Mouse (Mus musculus) thymus, adult 2 months (tissue): Measurements from ENCODE around the gene Endov. TPM values are rescaled to one million over a fixed set of nuclear protein-coding genes. Genes with fewer than 3 reads are reported as not detected.

Experiments used
- DNase-seq: peaks from one replicate; pipeline ENCODE4 v3.0.0; 2021
- H3K27ac ChIP-seq: fragments of 200-500 bp; 2 replicates; pipeline ENCODE4 v1.5.1; 2012; ENCODE audit warnings: low read length, control low read depth; ENCODE audit not compliant: control insufficient read depth, insufficient read depth
- H3K27me3 ChIP-seq: fragments of 200-500 bp; 2 replicates; pipeline ENCODE4 v1.6.1; 2012; ENCODE audit warnings: mild to moderate bottlenecking, low read length, moderate library complexity, mixed read lengths; ENCODE audit not compliant: control insufficient read depth, insufficient read depth
- H3K36me3 ChIP-seq: fragments of 200-500 bp; 2 replicates; pipeline ENCODE4 v1.6.1; 2012; ENCODE audit warnings: mild to moderate bottlenecking, low read length, moderate library complexity; ENCODE audit not compliant: control insufficient read depth, insufficient read depth
- H3K4me1 ChIP-seq: fragments of 200-500 bp; replicated peaks from 2 replicates; pipeline ENCODE4 v1.6.1; 2012; ENCODE audit warnings: low read length; ENCODE audit not compliant: control insufficient read depth, insufficient read depth
- H3K4me3 ChIP-seq: fragments of 200-500 bp; 2 replicates; pipeline ENCODE4 v1.5.1; 2012; ENCODE audit warnings: mild to moderate bottlenecking, low read length, control low read depth, moderate library complexity; ENCODE audit not compliant: control insufficient read depth, insufficient read depth
- CTCF ChIP-seq: fragments of 200-500 bp; IDR thresholded peaks from 2 replicates; pipeline ENCODE4 v1.5.1; 2012; ENCODE audit warnings: mild to moderate bottlenecking, control low read depth, low read length, moderate library complexity, borderline replicate concordance; ENCODE audit not compliant: control insufficient read depth, poor library complexity, insufficient read depth; ENCODE audit errors: extremely low read depth
- POLR2A ChIP-seq: fragments of 200-500 bp; IDR thresholded peaks from 2 replicates; pipeline ENCODE4 v1.6.1; 2012; ENCODE audit warnings: mild to moderate bottlenecking, low read length, control low read depth, moderate library complexity; ENCODE audit not compliant: control insufficient read depth, poor library complexity, insufficient read depth; ENCODE audit errors: extremely low read depth
- WGBS: fragments of 180-500 bp; shearing (Covaris S2); methylation state at CpG from one replicate; pipeline ENCODE4 v1.1.7; 2018; 5-methylcytosine and 5-hydroxymethylcytosine counted together
- polyA plus RNA-seq: library from polyadenylated mRNA; depleted of rRNA; stranded (reverse); fragments of >200 nt; gene quantifications from 2 replicates; pipeline ENCODE4 v1.2.3, GENCODE M21; 2012

Endov gene
- polyA plus RNA-seq, 1 experiment = 31.1 TPM

- no peaks in the 10 kb centered on the region for H3K36me3 ChIP-seq
- H3K27ac ChIP-seq = no peak overlapping the region
- H3K27me3 ChIP-seq = peaks cover 34% of the 10 kb centered on the region
- 76% methylated on average over 16 of the region's 16 CpGs for WGBS
- no peak overlapping the region for H3K4me3 ChIP-seq
- no peak for DNase-seq
- TF ChIP-seq CTCF (no peak), POLR2A (no peak)
- peaks cover 15% of the 10 kb centered on the region for H3K4me1 ChIP-seq
Observed at GRCm38 (mm10) chr11:119543816-119544517, 52.8 kb downstream of the Endov start.

GRCm38 (mm10) chr11:119544518-119545105, 53.5 kb downstream of the Endov start:
- Histone ChIP-seq H3K4me3 (no peak overlapping the region), H3K36me3 (no peaks in the 10 kb centered on the region), H3K4me1 (peaks cover 17% of the 10 kb centered on the region), H3K27me3 (peaks cover 40% of the 10 kb centered on the region), H3K27ac (no peak overlapping the region)
- TF ChIP-seq POLR2A = no peak
- no peak for TF ChIP-seq CTCF
- no peak for DNase-seq
- 88% methylated on average over 15 of the region's 15 CpGs for WGBS

GRCm38 (mm10) chr11:119545281-119545680, 54.1 kb downstream of the Endov start:
- Histone ChIP-seq H3K27me3 (peaks cover 42% of the 10 kb centered on the region), H3K4me1 (peaks cover 17% of the 10 kb centered on the region), H3K27ac (no peak overlapping the region), H3K36me3 (no peaks in the 10 kb centered on the region), H3K4me3 (no peak overlapping the region)
- DNase-seq = no peak
- 41% methylated on average over 3 of the region's 3 CpGs for WGBS
- TF ChIP-seq POLR2A (no peak), CTCF (no peak)

- WGBS = 7% methylated on average over 10 of the region's 10 CpGs
- no peak for DNase-seq
- Histone ChIP-seq H3K4me3 (no peak overlapping the region), H3K27me3 (peaks cover 44% of the 10 kb centered on the region), H3K36me3 (no peaks in the 10 kb centered on the region), H3K4me1 (peaks cover 17% of the 10 kb centered on the region), H3K27ac (no peak overlapping the region)
- no peak for TF ChIP-seq CTCF
- TF ChIP-seq POLR2A = no peak
Observed at GRCm38 (mm10) chr11:119545741-119546495, 54.8 kb downstream of the Endov start.

GRCm38 (mm10) chr11:119546496-119547182, 55.5 kb downstream of the Endov start:
- Histone ChIP-seq H3K4me3 (no peak overlapping the region), H3K27ac (no peak overlapping the region), H3K4me1 (peaks cover 17% of the 10 kb centered on the region), H3K36me3 (no peaks in the 10 kb centered on the region), H3K27me3 (peaks cover 44% of the 10 kb centered on the region)
- no peak for TF ChIP-seq POLR2A
- TF ChIP-seq CTCF = no peak
- 4% methylated on average over 46 of the region's 46 CpGs for WGBS
- no peak for DNase-seq

GRCm38 (mm10) chr11:119547183-119547921, 56.2 kb downstream of the Endov start, which contains the start of gene Nptx1:
TSS of gene Nptx1 (minus strand) at chr11:119547753.
- H3K27me3 ChIP-seq = peaks cover 44% of the 10 kb centered on the region

More at GRCm38 (mm10) chr11:119547183-119547921, 56.2 kb downstream of the Endov start, which contains the start of gene Nptx1:
- WGBS = 1% methylated on average over 90 of the region's 90 CpGs
- Histone ChIP-seq H3K4me3 (peak within 1 kb of the TSS; percentile 6), H3K27ac (no peak within 1 kb of the TSS), H3K4me1 (peaks cover 17% of the 10 kb centered on the region), H3K36me3 (no peaks in the 10 kb centered on the region)
- no peak for DNase-seq
- TF ChIP-seq POLR2A = no peak
- no peak for TF ChIP-seq CTCF
